Mouse (Mus musculus) ovary, postnatal 36 days (tissue): ENCODE measurements around the gene Ip6k2.
A peak's percentile ranks its signal among the peaks of the same experiment; 100 is the strongest.

Experiments used
- DNase-seq: peaks from one replicate; pipeline ENCODE4 v3.0.0; 2022; ENCODE audit warnings: low spot score, mixed read lengths

Gene Ip6k2

GRCm38 (mm10) chr9:108782836-108783547 is 604 bp upstream of the Ip6k2 start:
- DNase-seq: no peak

- DNase-seq: no peak
Observed at GRCm38 (mm10) chr9:108785416-108785815, 1.8 kb downstream of the Ip6k2 start.

GRCm38 (mm10) chr9:108786494-108786893 is 2.9 kb downstream of the Ip6k2 start:
- DNase-seq: no peak

- no peak for DNase-seq
Observed at GRCm38 (mm10) chr9:108787080-108787479, 3.5 kb downstream of the Ip6k2 start.

- DNase-seq: no peak
Observed at GRCm38 (mm10) chr9:108788713-108789112, 5.1 kb downstream of the Ip6k2 start.

- DNase-seq: no peak
Observed at GRCm38 (mm10) chr9:108792307-108792706, 8.7 kb downstream of the Ip6k2 start.

GRCm38 (mm10) chr9:108792730-108793129 is 9.1 kb downstream of the Ip6k2 start:
- no peak for DNase-seq

GRCm38 (mm10) chr9:108795281-108795680 is 11.7 kb downstream of the Ip6k2 start:
- DNase-seq: no peak

- peak; percentile 51 for DNase-seq
Observed at GRCm38 (mm10) chr9:108795762-108796161, 12.2 kb downstream of the Ip6k2 start.

- no peak for DNase-seq
Observed at GRCm38 (mm10) chr9:108796351-108796981, 12.9 kb downstream of the Ip6k2 start.

- no peak for DNase-seq
Observed at GRCm38 (mm10) chr9:108797477-108797876, 13.9 kb downstream of the Ip6k2 start.

GRCm38 (mm10) chr9:108798508-108799075 is 15.0 kb downstream of the Ip6k2 start:
- no peak for DNase-seq

GRCm38 (mm10) chr9:108799564-108799963 is 16.0 kb downstream of the Ip6k2 start:
- no peak for DNase-seq

- DNase-seq: peak; percentile 3
Observed at GRCm38 (mm10) chr9:108805768-108806167, 22.2 kb downstream of the Ip6k2 start.

GRCm38 (mm10) chr9:108806379-108806778 is 22.8 kb downstream of the Ip6k2 start:
- DNase-seq: peak; percentile 1

GRCm38 (mm10) chr9:108806831-108807230 is 23.2 kb downstream of the Ip6k2 start:
- peak; percentile 7 for DNase-seq

GRCm38 (mm10) chr9:108807674-108808073 is 24.1 kb downstream of the Ip6k2 start:
- no peak for DNase-seq

GRCm38 (mm10) chr9:108808163-108808665 is 24.6 kb downstream of the Ip6k2 start, which contains the start of gene Nckipsd:
Gene Nckipsd (plus strand): TSS chr9:108808368.
- peak; percentile 96 for DNase-seq

GRCm38 (mm10) chr9:108809188-108809587 is 25.6 kb downstream of the Ip6k2 start:
- peak; percentile 9 for DNase-seq

- peak; percentile 3 for DNase-seq
Observed at GRCm38 (mm10) chr9:108809723-108810122, 26.1 kb downstream of the Ip6k2 start.

GRCm38 (mm10) chr9:108810516-108810915 is 26.9 kb downstream of the Ip6k2 start:
- peak; percentile 8 for DNase-seq

GRCm38 (mm10) chr9:108815557-108815956 is 32.0 kb downstream of the Ip6k2 start:
- DNase-seq: no peak

GRCm38 (mm10) chr9:108819495-108819894 is 35.9 kb downstream of the Ip6k2 start:
- peak; percentile 42 for DNase-seq
